Mouse (Mus musculus): ENCODE data around the gene Polr3b.

The Polr3b gene

DNA sequence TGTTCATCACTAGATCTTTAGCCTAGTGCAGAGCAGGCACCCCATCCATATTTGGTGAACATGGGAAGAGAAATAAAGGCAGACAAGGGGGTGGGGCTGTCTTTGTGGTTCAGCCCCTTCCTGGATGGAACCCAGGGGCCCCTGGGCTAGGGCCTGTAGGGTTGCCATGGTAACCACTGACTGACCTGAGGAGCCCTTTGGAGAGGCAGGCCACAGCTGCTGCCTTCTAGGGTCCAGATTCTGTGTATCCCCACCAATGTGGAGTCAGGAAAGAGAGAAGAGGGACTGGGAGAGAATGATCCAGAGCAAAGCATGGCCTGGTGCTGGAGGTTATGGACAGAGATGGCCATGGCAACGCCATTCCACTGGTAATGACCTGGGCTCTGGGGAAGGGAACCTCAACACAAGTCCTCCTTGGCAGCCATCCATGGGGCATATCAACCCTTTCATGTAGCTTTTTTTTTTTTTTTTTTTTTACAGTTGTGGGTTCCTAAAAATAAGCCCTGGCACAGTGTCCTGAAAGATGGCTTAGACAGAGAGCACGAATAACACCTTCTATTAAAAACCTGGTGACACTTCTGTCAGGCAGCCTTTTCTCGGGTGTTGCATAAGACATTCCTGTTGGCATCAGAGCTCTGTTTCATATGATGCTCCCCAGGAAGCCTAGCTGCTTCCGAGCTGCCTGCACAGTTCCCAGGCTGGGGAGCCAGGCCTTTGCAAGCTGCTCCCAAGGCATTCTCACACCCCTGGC is 150.5 kb downstream of the Polr3b start:
- no peak for DNase-seq

DNA sequence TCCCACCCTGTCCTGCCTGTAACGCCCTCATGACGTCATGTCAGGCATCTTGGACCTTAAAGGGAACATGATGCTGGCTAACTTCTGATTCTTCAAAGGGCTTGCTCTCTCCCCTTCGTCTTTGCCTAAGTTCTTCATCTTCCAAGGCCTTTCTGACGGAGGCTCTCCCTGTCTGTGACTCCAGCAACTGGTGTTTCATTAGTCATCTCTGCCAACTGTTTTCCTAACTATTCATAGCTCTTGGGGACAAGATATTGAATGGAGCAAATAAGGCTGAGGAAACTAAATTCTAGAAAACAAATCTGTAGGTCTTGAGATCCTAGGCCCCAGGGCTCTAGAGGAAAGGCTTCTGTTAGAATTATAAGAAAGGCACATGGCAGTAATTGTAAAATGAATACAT is 151.8 kb downstream of the Polr3b start:
- no peak for DNase-seq

DNA sequence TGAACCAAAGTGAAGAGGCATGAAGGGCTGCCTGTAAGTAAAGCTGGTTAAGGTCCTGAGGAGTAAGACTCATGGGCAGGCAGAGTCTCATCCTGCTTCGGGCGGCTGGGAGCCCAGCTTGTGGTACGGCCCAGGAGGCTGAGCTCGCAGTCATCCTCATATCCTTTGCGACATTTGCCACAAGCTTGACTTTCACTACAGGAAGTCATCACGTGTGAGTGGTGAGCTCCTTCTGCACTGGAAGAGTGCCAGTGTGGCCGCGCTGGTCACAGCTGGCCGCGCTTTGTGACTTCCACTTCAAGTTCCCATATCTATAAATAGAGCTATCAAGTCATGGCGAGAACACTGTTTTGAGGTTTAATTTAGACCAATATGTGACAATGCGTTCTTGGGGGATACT is 152.5 kb downstream of the Polr3b start:
- DNase-seq = no peak
